Mouse (Mus musculus) embryonic facial prominence, embryonic 11.5 days (tissue): ENCODE measurements around the gene Pla2g4a. TPM values are rescaled to one million over a fixed set of nuclear protein-coding genes. Genes with fewer than 3 reads are reported as not detected.

Experiments
- ATAC-seq: fragments of 200-750 bp; cut with Nextera tagmentation; replicated peaks from 2 replicates; pipeline ENCODE4 v1.8.0; 2017; ENCODE audit warnings: low read depth; ENCODE audit not compliant: insufficient number of reproducible peaks, low FRiP score, low TSS enrichment
- DNase-seq: peaks from one replicate; pipeline ENCODE4 v3.0.0-alpha.2; 2015; ENCODE audit warnings: low spot score
- H3K27ac ChIP-seq: fragments of 300-500 bp; sonication (generic); replicated peaks from 2 replicates; pipeline ENCODE4 v1.5.1; 2014; ENCODE audit warnings: mild to moderate bottlenecking, low read depth, low read length, control low read depth
- H3K27me3 ChIP-seq: fragments of 300-500 bp; sonication (generic); 2 replicates; pipeline ENCODE4 v1.6.1; 2014; ENCODE audit warnings: mild to moderate bottlenecking, low read length, moderate library complexity, mixed read lengths; ENCODE audit not compliant: control insufficient read depth, insufficient read depth
- H3K36me3 ChIP-seq: fragments of 300-500 bp; sonication (generic); replicated peaks from 2 replicates; pipeline ENCODE4 v1.6.1; 2014; ENCODE audit warnings: low read depth, mild to moderate bottlenecking, low read length, moderate library complexity, mixed read lengths; ENCODE audit not compliant: control insufficient read depth, insufficient read depth
- H3K4me1 ChIP-seq: fragments of 300-500 bp; sonication (generic); 2 replicates; pipeline ENCODE4 v1.6.1; 2014; ENCODE audit warnings: low read length, mixed read lengths; ENCODE audit not compliant: control insufficient read depth, insufficient read depth
- H3K4me2 ChIP-seq: fragments of 300-500 bp; sonication (generic); 2 replicates; pipeline ENCODE4 v1.6.1; 2014; ENCODE audit warnings: low read depth, mild to moderate bottlenecking, control low read depth, low read length, moderate library complexity
- H3K4me3 ChIP-seq: fragments of 300-500 bp; sonication (generic); 2 replicates; pipeline ENCODE4 v1.5.1; 2014; ENCODE audit warnings: low read depth, low read length, control low read depth
- H3K9ac ChIP-seq: fragments of 300-500 bp; sonication (generic); replicated peaks from 2 replicates; pipeline ENCODE4 v1.6.1; 2014; ENCODE audit warnings: mild to moderate bottlenecking, control low read depth, low read length
- H3K9me3 ChIP-seq: fragments of 300-500 bp; sonication (generic); replicated peaks from 2 replicates; pipeline ENCODE4 v1.6.1; 2016; ENCODE audit warnings: mild to moderate bottlenecking, low read length, inconsistent platforms, mixed read lengths; ENCODE audit not compliant: control insufficient read depth
- WGBS: fragments of 180-500 bp; shearing (Covaris S2); extraction: QIAGEN DNeasy Blood & Tissue Kit; methylation state at CpG from one replicate; pipeline ENCODE4 v1.1.7; 2014; 5-methylcytosine and 5-hydroxymethylcytosine counted together
- polyA plus RNA-seq: library from polyadenylated mRNA; unstranded; fragments of >200 nt; fragmentation: Nextera tagmentation; extraction: Ambion mirVana; gene quantifications from 2 replicates; pipeline ENCODE4 v1.2.1, GENCODE M21; 2014

The Pla2g4a gene
- polyA plus RNA-seq, 1 experiment from 2014 or later: 14.6 TPM

DNA sequence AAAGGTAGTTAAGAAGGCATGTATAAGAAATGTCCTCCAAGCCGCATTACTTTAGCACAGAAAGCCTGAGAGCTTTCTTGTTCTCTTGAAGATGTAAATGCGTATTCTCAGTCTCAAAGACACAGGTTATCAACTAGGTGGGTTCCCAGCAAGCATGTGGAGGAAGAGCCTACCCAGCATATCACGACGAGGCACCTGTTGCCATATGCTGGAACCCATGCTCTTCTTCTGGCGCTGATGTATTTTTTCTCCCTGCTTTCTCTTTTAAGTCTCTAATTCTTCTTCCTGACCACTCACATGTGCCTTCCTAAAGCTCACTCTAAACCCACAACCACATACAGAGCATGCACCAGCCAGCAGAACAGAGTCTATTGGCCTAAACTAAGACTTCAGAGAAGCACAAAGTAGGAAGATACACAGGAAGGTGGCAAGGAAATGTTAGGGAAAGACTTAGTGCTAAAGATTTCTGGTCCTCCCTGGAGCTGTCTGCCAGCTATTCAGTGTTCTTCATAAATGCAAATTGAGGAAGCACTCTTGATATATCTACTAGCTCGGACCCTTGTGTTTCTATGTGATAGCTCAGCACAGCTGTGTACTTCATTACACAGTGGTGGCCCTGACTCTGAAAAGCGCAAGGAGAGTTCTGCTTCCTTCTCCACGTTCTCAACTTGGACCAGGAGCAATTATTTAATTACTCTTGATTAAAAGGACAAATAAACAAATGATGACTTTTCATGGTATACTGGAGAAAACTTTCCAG, 12.8 kb downstream of the Pla2g4a start:
- Histone ChIP-seq H3K9ac (no peak overlapping the region), H3K4me2 (no peak overlapping the region), H3K4me1 (no peaks in the 10 kb centered on the region), H3K9me3 (no peaks in the 10 kb centered on the region), H3K27me3 (no peaks in the 10 kb centered on the region), H3K27ac (no peak overlapping the region), H3K4me3 (no peak overlapping the region), H3K36me3 (no peaks in the 10 kb centered on the region)
- DNase-seq (no peak), ATAC-seq (no peak)
- WGBS: 86% methylated on average over 8 of the region's 8 CpGs

DNA sequence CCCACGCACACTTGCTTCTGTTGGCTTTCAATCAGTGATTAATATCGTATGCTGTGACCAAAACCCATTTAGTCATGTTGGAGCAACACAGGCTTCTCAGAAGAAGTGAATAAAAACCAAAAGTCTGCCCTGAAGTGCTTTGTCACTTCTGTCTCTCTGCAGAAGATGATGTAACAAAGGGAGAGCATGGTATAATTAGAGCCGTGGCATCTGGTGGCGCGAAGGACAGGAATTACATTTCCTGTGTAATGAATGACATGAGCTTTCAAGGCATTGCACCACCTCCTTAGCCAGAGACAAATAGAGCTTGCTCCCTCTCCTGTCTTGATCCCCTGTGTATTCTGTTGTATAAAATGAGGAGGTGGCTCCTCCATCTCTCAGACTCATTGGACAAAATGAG, 14.1 kb downstream of the Pla2g4a start:
- H3K27me3 ChIP-seq: no peaks in the 10 kb centered on the region
- H3K4me2 ChIP-seq: no peak overlapping the region
- no peaks in the 10 kb centered on the region for H3K4me1 ChIP-seq
- no peak overlapping the region for H3K4me3 ChIP-seq
- no peak overlapping the region for H3K27ac ChIP-seq
- H3K36me3 ChIP-seq: no peaks in the 10 kb centered on the region
- DNase-seq (no peak), ATAC-seq (no peak)
- H3K9ac ChIP-seq: no peak overlapping the region
- H3K9me3 ChIP-seq: no peaks in the 10 kb centered on the region
- 53% methylated on average over 5 of the region's 5 CpGs for WGBS

DNA sequence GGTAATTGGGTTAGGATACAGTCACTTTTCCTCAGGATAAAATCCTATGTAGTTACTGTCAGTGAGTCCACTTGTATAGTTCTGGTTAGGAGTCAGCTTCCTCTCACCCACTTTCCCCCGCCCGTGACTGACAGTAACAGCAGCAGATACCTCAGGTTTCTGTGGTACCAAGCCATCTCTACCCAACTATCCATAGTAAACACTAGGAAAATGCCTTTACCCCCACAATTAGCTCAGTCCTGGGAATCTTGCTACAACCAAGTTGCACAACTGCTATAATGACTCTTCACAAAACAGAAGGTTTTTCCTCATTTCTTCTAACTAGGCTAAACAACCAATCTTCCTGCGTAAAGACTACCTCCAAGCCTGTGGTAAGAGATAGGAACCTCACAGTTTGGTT, 14.7 kb downstream of the Pla2g4a start:
- 89% methylated on average over 3 of the region's 3 CpGs for WGBS
- Histone ChIP-seq H3K4me2 (no peak overlapping the region), H3K9me3 (no peaks in the 10 kb centered on the region), H3K4me3 (no peak overlapping the region), H3K4me1 (no peaks in the 10 kb centered on the region), H3K27me3 (no peaks in the 10 kb centered on the region), H3K27ac (no peak overlapping the region), H3K9ac (no peak overlapping the region), H3K36me3 (no peaks in the 10 kb centered on the region)
- no peak for DNase-seq
- no peak for ATAC-seq

GRCm38 (mm10) chr1:149943611-149944010, 17.5 kb downstream of the Pla2g4a start:
- no peak for ATAC-seq
- WGBS: 82% methylated on average over 2 of the region's 2 CpGs
- no peak overlapping the region for H3K4me3 ChIP-seq
- no peaks in the 10 kb centered on the region for H3K9me3 ChIP-seq
- no peak overlapping the region for H3K27ac ChIP-seq
- no peaks in the 10 kb centered on the region for H3K4me1 ChIP-seq
- no peaks in the 10 kb centered on the region for H3K36me3 ChIP-seq
- no peak for DNase-seq
- no peaks in the 10 kb centered on the region for H3K27me3 ChIP-seq
- no peak overlapping the region for H3K9ac ChIP-seq
- no peak overlapping the region for H3K4me2 ChIP-seq

DNA sequence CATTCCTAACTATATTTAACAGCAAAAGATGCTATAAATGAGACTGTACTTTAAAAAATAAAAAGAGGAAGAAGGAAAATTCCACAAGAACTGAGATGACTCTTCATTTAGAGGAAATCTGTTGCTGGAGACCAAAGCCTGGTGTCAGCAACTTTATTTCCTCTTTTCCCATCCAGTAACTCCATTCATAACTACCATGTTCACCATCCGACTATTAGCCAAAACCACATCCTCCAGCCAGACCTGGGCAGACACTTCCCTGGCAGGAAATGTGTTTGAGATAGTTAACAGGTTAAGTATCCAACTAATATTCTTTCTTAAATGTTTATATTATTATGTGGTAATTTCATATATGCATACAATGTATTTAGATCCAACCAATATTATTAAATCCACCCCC, 20.8 kb downstream of the Pla2g4a start:
- ATAC-seq: no peak
- WGBS: 63% methylated on average over 1 of the region's 1 CpGs
- no peak overlapping the region for H3K4me2 ChIP-seq
- no peaks in the 10 kb centered on the region for H3K9me3 ChIP-seq
- no peaks in the 10 kb centered on the region for H3K27me3 ChIP-seq
- no peak for DNase-seq
- no peak overlapping the region for H3K9ac ChIP-seq
- H3K4me1 ChIP-seq: no peaks in the 10 kb centered on the region
- no peak overlapping the region for H3K4me3 ChIP-seq
- no peak overlapping the region for H3K27ac ChIP-seq
- no peaks in the 10 kb centered on the region for H3K36me3 ChIP-seq

GRCm38 (mm10) chr1:149939261-149940032, 21.6 kb downstream of the Pla2g4a start:
- Histone ChIP-seq H3K4me2 (no peak overlapping the region), H3K4me3 (no peak overlapping the region), H3K4me1 (no peaks in the 10 kb centered on the region), H3K27ac (no peak overlapping the region), H3K27me3 (no peaks in the 10 kb centered on the region), H3K36me3 (no peaks in the 10 kb centered on the region), H3K9ac (no peak overlapping the region), H3K9me3 (no peaks in the 10 kb centered on the region)
- ATAC-seq (no peak), DNase-seq (no peak)
- WGBS: 91% methylated on average over 9 of the region's 9 CpGs

DNA sequence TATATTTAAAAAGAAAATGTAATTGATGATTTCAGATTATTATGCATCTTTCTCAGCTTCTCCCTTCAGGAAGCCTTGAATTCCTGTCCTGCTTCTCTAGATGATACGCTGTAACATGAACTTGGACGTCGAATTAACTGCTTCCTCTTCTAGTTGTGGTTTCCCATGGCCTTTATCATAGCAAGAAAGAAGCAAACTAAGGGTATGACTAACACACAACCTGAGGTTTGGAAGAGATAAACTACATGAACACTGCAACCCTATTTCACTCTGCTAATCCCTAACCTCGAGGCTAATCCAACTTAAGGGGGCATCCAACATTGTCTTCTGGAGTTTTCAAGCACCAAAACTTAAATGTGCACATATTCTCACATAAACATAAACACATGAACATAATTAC, 23.3 kb downstream of the Pla2g4a start:
- WGBS: 87% methylated on average over 4 of the region's 4 CpGs
- Histone ChIP-seq H3K9me3 (no peaks in the 10 kb centered on the region), H3K4me1 (no peaks in the 10 kb centered on the region), H3K4me2 (no peak overlapping the region), H3K27me3 (no peaks in the 10 kb centered on the region), H3K36me3 (no peaks in the 10 kb centered on the region), H3K4me3 (no peak overlapping the region), H3K27ac (no peak overlapping the region), H3K9ac (no peak overlapping the region)
- DNase-seq: no peak
- ATAC-seq: no peak

- no peak overlapping the region for H3K4me2 ChIP-seq
- no peak overlapping the region for H3K4me3 ChIP-seq
- no peak overlapping the region for H3K9ac ChIP-seq
- no peaks in the 10 kb centered on the region for H3K4me1 ChIP-seq
- 79% methylated on average over 5 of the region's 5 CpGs for WGBS
- no peaks in the 10 kb centered on the region for H3K9me3 ChIP-seq
- H3K27me3 ChIP-seq: no peaks in the 10 kb centered on the region
- no peak for DNase-seq
- H3K27ac ChIP-seq: no peak overlapping the region
- H3K36me3 ChIP-seq: no peaks in the 10 kb centered on the region
- ATAC-seq: no peak
These were observed 31.9 kb downstream of the Pla2g4a start for GRCm38 (mm10) chr1:149929140-149929539.
